Mouse (Mus musculus) myocyte (in vitro differentiated cells): ENCODE measurements around the gene Abca7.

Source experiments
- MYOD1 ChIP-seq, 3 experiments: IDR thresholded peaks; one replicate each; pipeline ENCODE4 v1.6.1; 2011; ENCODE audit warnings: control low read depth in 2 of 3, low read depth in 2 of 3, mild to moderate bottlenecking in 2 of 3, moderate library complexity in 1 of 3; ENCODE audit not compliant: insufficient read length in 2 of 3, control insufficient read depth in 1 of 3
- POLR2A ChIP-seq: IDR thresholded peaks from one replicate; pipeline ENCODE4 v1.6.1; 2011; ENCODE audit warnings: low read depth, mild to moderate bottlenecking, control low read depth, moderate library complexity; ENCODE audit not compliant: insufficient read length
- POLR2AphosphoS2 ChIP-seq: IDR thresholded peaks from one replicate; pipeline ENCODE4 v1.6.1; 2011; ENCODE audit warnings: low read depth, control low read depth; ENCODE audit not compliant: insufficient read length

GRCm38 (mm10) chr10:80035686-80036085 is 39.4 kb downstream of the Abca7 start:
- TF ChIP-seq POLR2A (no peak), POLR2AphosphoS2 (no peak), MYOD1 (IDR thresholded peaks at IDR 0.05; ENCODE audit: control insufficient read depth in 1 of 3, insufficient read length in 2 of 3, low read depth in 2 of 3) (no peak)
